Mouse (Mus musculus): Measurements from ENCODE around the gene Wfdc10.

DNA sequence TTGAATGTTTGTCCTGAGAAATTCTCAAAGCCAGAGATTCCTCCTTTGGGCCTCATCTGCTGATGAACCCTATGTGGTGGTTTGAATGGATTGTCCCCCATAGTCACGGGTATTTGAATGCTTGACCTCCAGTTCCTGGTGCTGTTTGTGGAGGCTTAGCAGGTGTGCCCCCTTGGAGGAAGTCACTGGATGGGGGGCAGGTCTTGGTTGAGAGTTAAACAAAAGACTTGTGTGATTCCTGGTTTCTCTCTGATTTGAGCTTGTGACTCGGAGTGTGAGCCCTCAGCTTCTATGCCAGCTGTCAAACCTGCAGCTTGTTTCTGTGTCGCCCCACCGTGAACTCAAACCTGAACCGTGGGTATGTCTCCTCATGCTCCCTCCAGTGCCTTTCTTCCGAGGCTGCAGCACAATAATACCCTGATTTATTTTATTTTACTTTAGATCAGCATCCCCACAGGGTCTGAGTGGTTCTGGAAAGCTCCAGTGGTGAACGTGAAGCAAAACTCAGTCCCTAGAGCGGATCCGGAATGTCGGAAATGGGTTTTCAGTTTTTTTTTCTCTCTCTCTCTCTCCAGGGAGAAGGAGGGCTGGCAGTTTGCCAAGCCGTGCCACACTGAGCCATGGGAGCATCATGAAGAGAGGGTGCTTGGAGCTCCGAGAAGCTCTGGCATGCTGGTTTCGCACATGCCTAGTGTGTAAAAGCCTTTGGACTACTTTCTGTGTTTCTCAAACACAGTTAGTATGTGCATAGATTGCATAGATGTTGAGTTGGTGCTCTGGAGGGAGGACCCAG, 13.8 kb upstream of the Wfdc10 start:
- TF ChIP-seq CTCF (IDR thresholded peaks at IDR 0.05; ENCODE audit: borderline replicate concordance, extremely low read depth, insufficient read depth, insufficient read length) (no peak), POLR2A (IDR thresholded peaks at IDR 0.05; ENCODE audit: borderline replicate concordance, extremely low read depth, insufficient read depth, insufficient read length, poor library complexity, severe bottlenecking) (no peak)
